Comparison of ENCODE assay signal across 16 mouse cellular contexts in genomic region chr8:106288732-106289131, GRCm38 (mm10). TPM values are rescaled to one million over a fixed set of nuclear protein-coding genes. Genes with fewer than 3 reads are reported as not detected.
"Had no signal": no experiment of that assay in that cellular context is flagged by ENCODE, and none has a peak within 500 bp of the region (broad histone marks: within the 10 kb centered on the region; RNA-seq: fewer than 3 reads in every experiment).

No protein-coding gene starts in this region.

- H3K9me3 ChIP-seq: limb, embryonic 15.5 days; midbrain, embryonic 12.5 days had no signal

- H3K9ac ChIP-seq: limb, embryonic 15.5 days; liver, embryonic 14.5 days; midbrain, embryonic 12.5 days had no signal

- ATAC-seq: midbrain, embryonic 16.5 days had no signal

- H3K27ac ChIP-seq: hindbrain, postnatal 0 days; kidney, postnatal 0 days; left cerebral cortex, adult 2 months; limb, embryonic 15.5 days; liver, embryonic 14.5 days; midbrain, embryonic 12.5 days had no signal

- H3K4me3 ChIP-seq: left cerebral cortex, adult 2 months; limb, embryonic 15.5 days; midbrain, embryonic 12.5 days had no signal

- H3K4me2 ChIP-seq: limb, embryonic 15.5 days; midbrain, embryonic 12.5 days had no signal

- H3K36me3 ChIP-seq: limb, embryonic 15.5 days; midbrain, embryonic 12.5 days had no signal

- DNase-seq: kidney, adult 11 months; kidney, adult 9 months; kidney, postnatal 36 days; right cerebral cortex, adult 18-20 months; right cerebral cortex, postnatal 25 days; spleen, adult 18-20 months; thymus, adult 18-20 months; thymus, postnatal 14 days had no signal

- H3K27me3 ChIP-seq: limb, embryonic 15.5 days; midbrain, embryonic 12.5 days had no signal

RNA-seq across cellular contexts. Expression of gene Smpd3, which starts 49.1 kb away (rescaled TPM):
- total RNA-seq: megakaryocyte-erythroid progenitor cell, adult 5-6 weeks had no signal
